Mouse (Mus musculus) thymus, postnatal 14 days (tissue): ENCODE data around the gene Wtap.
"Not testable (repeated sequence)": the region's sequence is repeated elsewhere in the genome, so short reads cannot be mapped to it uniquely, and the experiment has no call there.

Experiments
- DNase-seq: peaks from one replicate; pipeline ENCODE4 v3.0.0; 2021

Wtap gene

DNA sequence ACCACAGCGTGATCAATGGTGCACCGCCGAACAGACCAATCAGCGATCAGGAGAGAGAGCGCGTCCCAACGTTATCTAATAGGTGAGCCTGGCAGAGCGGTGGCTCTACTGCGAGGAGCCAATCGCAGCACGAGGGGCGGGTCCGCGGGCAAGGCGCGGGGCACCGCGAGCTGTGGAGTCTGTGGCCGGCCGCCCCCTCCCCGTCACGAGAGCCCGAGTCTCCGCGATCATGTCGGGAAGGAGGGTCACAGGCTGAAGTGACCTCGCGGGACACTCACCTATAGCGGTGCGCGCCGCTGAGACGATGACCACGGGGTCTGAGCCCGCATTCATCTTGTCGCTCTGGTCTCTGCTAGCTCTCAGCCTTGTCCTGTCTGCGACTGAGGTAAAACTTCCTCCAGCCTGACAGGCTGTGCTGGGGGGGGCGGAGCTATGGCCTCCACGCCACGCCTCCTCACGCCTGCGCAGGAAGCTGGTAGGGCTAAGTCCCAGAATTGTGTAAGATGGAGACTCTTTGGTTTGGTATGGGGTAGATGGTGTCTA, 33.6 kb downstream of the Wtap start, which contains the start of gene Acat2:
TSS of gene Acat2 (minus strand) at position 417 of the 543 bp plus-strand sequence.
- DNase-seq, result peak; percentile 97

DNA sequence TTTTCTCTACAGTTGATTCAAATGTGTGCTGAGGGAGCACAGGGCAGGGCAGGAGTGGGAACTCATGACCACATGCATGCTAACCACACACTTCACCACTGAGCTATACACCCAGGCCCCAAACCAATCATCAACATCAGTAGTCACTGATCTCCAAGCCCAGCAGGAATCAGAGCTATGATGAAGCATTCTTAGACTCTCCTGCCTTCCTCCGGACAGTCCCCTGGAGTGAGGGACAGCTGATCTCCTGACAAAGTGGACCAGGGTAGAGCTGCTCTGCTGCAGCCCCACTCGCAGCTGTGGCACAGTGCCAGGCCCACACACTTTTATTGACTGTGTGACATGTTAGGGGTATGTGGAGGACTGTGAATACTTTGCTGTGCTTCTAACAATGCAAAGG, 34.6 kb downstream of the Wtap start:
- not testable (repeated sequence) for DNase-seq

DNA sequence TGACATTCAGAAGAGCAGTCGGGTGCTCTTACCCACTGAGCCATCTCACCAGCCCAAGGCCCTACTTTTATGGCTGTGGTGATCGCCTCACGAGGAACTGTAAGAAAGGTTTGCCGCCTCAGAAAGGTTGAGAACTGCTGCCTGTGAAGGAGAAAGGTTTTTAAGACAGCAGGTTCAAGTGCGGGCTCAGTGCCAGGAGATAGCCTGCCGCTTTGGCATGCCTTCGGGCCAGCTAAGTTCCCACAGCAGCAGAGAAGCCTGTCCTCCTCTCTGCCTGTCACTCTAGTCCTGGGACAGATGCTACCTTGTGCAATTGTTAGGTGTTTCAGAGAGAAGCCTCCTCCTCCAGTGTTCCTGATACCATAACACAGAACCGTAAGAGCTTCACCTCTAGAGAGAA, 37.3 kb downstream of the Wtap start:
- DNase-seq, result no peak

DNA sequence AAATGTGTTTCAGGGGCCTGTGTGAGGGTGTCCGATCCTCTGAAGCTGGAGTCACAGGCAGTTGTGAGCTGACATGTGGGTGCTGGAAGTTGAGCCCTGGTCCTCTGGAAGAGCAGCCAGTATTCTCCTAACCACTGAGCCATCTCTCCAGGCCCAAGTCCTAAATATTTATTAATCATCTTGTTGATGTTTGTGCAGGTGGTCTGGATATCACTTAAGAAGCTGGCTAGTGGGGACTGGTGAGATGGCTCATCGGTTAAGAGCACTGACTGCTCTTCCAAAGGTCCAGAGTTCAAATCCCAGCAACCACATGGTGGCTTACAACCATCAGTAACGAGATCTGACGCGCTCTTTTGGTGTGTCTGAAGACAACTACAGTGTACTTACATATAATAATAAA, 44.3 kb downstream of the Wtap start:
- DNase-seq, result no peak

DNA sequence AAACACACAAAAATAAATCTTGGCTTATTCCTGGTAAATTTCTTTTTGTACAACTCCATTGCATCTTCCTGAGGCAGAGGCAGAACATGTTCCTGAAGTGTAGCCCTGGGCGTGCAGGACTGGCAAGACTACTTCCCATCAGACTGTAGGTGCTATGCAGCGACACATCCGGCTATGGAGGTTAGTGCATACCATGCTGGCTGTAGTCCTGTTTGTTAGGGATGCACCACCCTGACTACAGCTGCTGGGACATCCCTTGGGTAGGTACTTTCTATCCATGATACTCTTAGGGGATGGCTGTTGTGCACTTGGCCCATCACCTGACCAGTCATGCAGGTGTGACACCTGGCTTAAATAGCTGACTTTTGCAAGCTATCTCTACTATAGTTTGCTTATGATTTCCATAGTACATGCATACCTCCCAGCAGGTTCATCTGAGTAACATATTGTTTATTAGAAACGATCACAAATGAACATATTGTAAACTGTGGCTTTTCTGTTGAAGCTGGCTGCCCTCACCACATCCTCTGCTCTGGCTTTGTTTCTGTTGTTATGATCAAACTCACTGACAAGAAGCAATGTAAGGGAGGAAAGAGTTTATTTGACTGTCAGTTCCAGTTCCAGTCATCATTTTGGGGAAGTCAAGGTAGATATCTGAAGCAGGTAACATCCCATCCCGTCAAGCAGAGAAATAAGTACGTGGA, 51.4 kb downstream of the Wtap start:
- DNase-seq, result no peak

DNA sequence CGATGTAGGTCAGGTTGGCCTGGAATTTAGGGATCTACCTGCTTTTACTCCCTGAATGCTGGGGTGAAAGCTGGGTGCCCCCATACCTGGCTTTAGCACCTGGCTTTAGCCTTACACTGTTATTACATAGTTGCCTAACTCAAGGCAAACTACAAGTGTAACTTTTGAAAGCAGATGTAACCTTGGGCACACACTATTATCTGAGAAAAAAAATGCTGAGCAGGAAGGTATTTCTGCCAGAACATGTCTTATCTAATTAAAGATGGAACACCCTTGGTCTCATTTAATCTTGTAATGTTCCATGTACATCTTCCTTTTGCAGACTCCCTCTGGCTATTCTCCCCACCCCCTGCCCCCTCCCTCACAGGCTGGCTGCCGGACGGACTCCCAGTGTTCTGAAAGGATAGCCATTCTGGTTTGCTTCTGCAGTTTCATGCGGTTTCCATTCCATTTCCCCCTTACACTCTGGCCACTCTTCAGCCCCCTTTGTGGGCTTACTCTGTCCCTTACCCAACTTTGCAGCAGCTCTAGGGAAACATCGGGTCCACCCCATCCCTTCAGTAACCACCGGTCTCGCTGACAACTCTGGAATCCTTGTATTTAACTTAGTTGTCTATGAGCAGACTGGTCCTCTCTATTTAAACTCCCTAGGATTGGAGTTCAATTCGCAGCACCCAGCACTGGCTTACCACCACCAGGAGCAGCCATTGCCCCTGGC, 52.3 kb downstream of the Wtap start:
- DNase-seq, result no peak

DNA sequence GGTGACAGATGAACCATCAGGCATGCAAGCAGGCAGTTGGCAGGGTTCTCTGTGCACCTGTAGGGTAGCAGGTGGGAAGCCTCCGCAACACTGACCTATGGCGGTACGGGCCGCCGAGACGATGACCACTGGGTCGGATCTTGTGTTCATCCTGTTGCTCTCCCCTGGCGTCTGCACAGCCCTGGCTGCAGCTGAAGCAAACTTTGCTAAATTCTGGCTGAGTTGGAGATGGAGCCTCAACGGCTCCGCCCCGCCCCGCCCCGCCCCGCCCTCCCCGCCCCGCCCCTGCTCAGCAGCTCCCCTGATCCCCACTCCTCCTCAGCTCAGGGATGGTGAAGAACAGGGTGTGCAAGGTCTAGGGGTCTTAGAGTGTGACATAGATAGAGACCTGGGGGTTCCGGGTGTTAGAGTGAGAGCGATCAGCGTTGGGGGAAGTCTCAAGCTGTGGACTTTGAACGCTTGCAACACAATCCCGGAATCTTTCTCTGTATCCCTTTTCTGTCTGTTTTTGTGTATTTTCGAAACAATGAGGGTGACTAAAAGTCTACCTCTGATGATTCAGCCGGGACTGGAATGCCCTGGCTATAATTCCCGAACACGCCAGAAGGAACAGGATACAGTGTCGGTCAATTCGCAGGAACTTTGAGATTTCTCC, 53.7 kb downstream of the Wtap start, which contains the start of gene Acat3:
TSS of gene Acat3 (minus strand) at position 450 of the 655 bp plus-strand sequence.
- no peak for DNase-seq

DNA sequence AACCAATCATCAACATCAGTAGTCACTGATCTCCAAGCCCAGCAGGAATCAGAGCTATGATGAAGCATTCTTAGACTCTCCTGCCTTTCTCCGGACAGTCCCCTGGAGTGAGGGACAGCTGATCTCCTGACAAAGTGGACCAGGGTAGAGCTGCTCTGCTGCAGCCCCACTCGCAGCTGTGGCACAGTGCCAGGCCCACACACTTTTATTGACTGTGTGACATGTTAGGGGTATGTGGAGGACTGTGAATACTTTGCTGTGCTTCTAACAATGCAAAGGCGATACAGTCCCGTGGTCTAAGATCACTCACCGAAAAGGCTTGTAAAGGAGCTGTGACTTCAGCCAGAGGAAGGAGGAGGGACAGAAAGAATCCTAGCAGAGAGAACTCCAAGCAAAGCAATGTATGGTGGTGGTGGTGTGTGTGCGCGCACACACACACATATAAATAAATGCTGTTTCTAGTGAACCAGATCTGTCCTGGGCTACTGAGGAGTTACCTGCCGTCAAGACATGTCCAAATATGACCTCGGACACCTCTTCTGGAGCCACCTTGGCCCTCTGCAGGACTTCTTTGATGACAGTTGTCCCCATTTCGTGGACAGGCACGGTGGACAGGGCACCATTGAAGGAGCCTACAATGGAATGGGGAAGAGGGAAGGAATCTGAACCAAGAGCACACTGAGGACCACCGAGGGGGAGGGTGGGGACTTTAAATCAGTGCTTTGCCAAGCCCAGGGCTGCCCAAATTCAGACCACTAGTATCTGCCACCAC, 54.4 kb downstream of the Wtap start:
- not testable (repeated sequence) for DNase-seq

DNA sequence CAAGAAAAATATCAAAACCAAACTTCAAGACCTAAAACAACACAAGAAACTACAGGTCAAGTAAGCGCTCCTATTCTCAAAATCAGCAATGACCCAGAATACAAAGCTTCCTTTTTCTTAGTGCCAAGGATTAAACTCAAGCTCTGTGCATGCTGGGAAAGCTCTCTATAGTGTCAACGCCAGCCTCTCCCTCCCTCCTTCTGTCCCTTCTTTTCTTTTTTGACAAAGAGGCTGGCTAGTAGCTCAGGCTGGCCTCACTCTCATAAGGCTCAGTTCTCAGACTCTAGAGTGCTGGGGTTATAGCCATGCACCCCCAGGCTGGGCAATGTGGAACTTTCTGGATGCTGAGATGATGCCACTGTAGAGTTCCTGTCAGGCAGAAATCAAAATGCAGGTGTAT, 55.9 kb downstream of the Wtap start:
- no peak for DNase-seq

DNA sequence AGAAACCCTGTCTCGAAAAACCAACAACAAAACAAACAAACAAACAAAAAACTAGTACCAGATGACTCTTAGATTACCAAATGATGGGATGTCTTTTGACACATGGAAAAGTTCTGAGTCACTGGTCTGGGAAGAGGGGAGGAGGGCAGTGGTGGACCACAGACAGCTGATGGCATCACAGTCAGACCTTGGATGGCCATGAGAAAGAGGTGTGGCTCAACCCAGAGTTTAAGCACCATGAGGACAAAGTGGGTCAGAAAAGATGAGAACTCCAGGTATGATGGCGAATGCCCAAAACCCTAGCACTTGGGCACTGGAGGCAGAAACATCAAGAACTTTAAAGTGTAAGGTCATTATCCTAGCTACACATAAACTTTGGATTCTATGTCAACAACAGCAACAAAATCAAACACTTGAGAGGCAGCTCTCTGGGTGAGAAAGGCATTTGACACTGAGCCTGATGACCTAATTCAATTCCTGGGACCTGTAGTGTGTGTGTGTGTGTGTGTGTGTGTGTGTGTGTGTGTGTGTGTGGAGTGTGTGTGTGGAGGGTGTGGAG, 56.5 kb downstream of the Wtap start:
- DNase-seq, result no peak

DNA sequence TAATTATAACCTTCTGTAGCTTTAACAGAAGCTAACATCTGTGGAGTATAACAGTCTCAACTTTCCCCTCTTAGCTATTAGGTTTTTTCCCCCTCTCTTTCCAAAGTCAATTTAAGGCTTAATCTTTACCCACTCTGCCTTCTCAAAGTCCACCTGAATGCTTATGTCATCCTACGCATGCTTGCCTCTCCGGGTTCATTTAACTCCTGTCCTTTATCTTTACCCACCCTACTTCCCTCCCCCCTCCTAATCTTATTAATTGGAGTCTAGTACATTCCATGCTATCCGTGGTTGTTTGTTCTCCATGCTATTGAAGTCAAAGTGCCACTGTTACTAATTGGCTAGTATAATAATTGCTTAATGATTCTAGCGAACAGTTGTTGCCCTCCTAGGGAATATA, 58.2 kb downstream of the Wtap start:
- DNase-seq, result no peak

DNA sequence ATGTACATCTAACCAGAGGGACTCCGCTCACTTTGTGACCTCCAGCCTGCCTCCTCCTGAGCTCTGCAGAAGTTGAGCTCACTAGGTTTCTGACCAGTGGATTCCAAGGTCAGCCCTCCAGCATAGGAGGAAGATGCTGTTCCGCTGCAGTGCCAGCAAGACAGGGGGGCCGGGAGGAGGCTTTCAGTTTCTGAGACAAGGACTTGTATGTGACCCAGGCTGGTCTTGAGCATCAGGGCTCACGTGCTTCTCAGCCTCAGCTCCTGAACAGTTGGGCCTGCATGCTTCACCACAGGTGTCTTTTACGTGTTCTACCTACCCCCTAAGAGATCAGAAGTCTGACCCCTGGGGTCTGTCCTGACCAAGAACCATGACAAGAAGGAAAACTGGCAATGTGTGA, 62.4 kb downstream of the Wtap start:
- not testable (repeated sequence) for DNase-seq

DNA sequence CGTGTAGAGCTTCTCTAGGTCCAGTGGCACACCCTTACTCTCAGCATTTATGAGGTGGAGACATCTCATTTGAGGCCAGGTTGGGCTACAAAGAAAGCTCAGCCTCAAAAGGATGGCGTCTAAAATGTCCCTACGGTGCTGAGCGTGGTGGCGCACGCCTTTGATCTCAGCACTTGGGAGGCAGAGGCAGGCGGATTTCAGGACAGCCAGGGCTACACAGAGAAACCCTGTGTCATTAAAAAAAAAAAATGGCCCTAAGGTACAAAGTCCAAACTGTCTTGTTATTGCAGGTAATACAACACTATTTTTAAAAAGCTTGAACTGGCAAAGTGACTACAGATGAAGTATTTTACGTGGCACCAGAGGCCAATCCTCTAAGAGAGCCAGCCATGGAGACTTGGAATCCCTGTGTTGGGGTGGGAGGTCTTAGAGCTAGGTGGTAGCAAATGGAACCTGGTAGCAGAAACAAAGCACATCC, 68.2 kb downstream of the Wtap start:
- DNase-seq, result no peak

DNA sequence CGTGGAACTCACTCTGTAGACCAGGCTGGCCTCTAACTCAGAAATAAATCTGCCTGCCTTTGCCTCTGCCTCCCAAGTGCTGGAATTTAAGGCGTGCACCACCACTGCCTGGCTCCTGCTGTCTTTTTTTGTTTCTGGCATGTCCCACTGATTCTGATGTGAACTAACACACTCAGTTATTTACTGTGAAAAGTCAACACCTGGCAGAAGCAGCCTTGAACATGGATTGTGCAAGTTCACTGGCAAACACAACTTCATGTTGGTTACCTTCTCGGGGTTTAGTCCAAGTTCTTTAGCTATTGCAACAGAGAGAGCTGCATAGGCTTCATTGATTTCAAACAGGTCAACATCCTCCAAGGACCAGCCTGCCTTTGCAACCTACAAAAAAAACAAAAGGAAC, 69.0 kb downstream of the Wtap start:
- DNase-seq, result no peak

DNA sequence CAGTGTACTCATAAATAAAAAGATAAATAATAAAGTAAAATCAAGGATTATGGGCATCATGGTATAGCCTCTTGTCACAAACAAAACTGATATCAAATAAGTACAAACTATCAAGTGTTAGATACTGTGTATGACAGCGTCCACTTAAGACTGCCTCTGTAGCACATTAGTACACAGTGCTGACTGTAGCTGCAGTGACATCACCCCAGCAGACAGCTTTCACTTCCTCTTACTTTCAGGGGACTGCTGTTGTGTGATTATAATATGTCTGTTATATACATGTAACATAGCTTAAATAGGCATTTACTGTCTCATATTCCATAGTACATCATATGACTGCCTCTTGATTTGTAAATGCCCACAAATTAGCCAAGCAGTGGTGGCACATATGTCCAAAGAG, 72.9 kb downstream of the Wtap start:
- DNase-seq, result no peak
